Mouse (Mus musculus) intestine, postnatal 0 days (tissue): ENCODE measurements around the gene Lin37. TPM values are rescaled to one million over a fixed set of nuclear protein-coding genes. Genes with fewer than 3 reads are reported as not detected.

Experiments used
- ATAC-seq: fragments of 200-750 bp; cut with Nextera tagmentation; 2 replicates; pipeline ENCODE4 v1.8.0; 2017; ENCODE audit warnings: mild to moderate bottlenecking, moderate TSS enrichment, moderate library complexity
- H3K27ac ChIP-seq: fragments of 300-500 bp; sonication (generic); 2 replicates; pipeline ENCODE4 v1.5.1; 2014; ENCODE audit warnings: mild to moderate bottlenecking, low read depth, low read length, moderate library complexity
- H3K27me3 ChIP-seq: fragments of 300-500 bp; sonication (generic); replicated peaks from 2 replicates; pipeline ENCODE4 v1.6.1; 2014; ENCODE audit warnings: low read length, mixed read lengths; ENCODE audit not compliant: control insufficient read depth, insufficient read depth
- H3K36me3 ChIP-seq: fragments of 300-500 bp; sonication (generic); 2 replicates; pipeline ENCODE4 v1.6.1; 2014; ENCODE audit warnings: mild to moderate bottlenecking, moderate library complexity; ENCODE audit not compliant: control insufficient read depth, insufficient read depth
- H3K4me1 ChIP-seq: fragments of 300-500 bp; sonication (generic); replicated peaks from 2 replicates; pipeline ENCODE4 v1.6.1; 2014; ENCODE audit warnings: antibody characterized with exemption, low read length, mixed read lengths; ENCODE audit not compliant: control insufficient read depth, insufficient read depth
- H3K4me2 ChIP-seq: fragments of 300-500 bp; sonication (generic); replicated peaks from 2 replicates; pipeline ENCODE4 v1.6.1; 2014; ENCODE audit warnings: low read depth, mild to moderate bottlenecking, moderate library complexity
- H3K4me3 ChIP-seq: fragments of 300-500 bp; sonication (generic); 2 replicates; pipeline ENCODE4 v1.5.1; 2014; ENCODE audit warnings: low read depth, low read length
- H3K9ac ChIP-seq: fragments of 300-500 bp; sonication (generic); 2 replicates; pipeline ENCODE4 v1.6.1; 2014; ENCODE audit warnings: mild to moderate bottlenecking, low read depth, low read length
- H3K9me3 ChIP-seq: fragments of 300-500 bp; sonication (generic); 2 replicates; pipeline ENCODE4 v1.6.1; 2016; ENCODE audit warnings: mixed run types; ENCODE audit not compliant: control insufficient read depth
- CTCF ChIP-seq: sonication (generic); IDR thresholded peaks from 2 replicates; pipeline ENCODE4 v1.5.1; 2016; ENCODE audit warnings: low read depth, mild to moderate bottlenecking, control low read depth, antibody characterized with exemption, moderate library complexity
- WGBS: fragments of 180-500 bp; shearing (Covaris S2); extraction: QIAGEN DNeasy Blood & Tissue Kit; methylation state at CpG from one replicate; pipeline ENCODE4 v1.1.7; 2014; 5-methylcytosine and 5-hydroxymethylcytosine counted together
- polyA plus RNA-seq: library from polyadenylated mRNA; unstranded; fragments of >200 nt; fragmentation: Nextera tagmentation; extraction: Ambion mirVana; gene quantifications from 2 replicates; pipeline ENCODE4 v1.2.1, GENCODE M21; 2015

Lin37 gene
- polyA plus RNA-seq, 1 experiment from 2014 or later: 31.4 TPM

- Histone ChIP-seq H3K9me3 (no peaks in the 10 kb centered on the region), H3K4me2 (peak overlapping the region; percentile 86), H3K4me3 (peak overlapping the region; percentile 70), H3K36me3 (peaks cover 24% of the 10 kb centered on the region), H3K4me1 (peaks cover 3% of the 10 kb centered on the region; the same call in 1 of the 2 replicates), H3K9ac (peak overlapping the region; percentile 59), H3K27ac (peak overlapping the region; percentile 89), H3K27me3 (no peaks in the 10 kb centered on the region)
- ATAC-seq: peak; percentile 66
- 3% methylated on average over 10 of the region's 10 CpGs for WGBS
- peak; percentile 67 for TF ChIP-seq CTCF
Observed at GRCm38 (mm10) chr7:30551445-30552101, 8.1 kb downstream of the Lin37 start.

DNA sequence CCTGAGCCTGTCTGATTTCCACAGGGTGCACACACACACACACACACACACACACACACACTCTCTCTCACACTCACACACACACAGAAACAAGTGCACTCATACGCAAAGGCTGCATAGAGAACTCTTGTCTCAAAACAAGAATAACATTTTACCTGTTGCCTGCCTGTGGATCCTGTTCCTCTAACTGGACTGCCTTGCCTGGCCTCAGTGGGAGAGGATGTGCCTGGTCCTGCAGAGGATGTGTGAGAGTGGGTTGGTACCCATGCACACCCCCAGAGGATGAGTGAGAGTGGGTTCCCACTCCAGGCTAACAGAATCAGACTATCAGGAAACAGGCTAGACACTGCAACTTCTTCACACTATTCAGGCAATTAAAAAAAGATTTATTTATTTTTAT lies 9.0 kb downstream of the Lin37 start:
- no peak for ATAC-seq
- Histone ChIP-seq H3K4me2 (no peak overlapping the region), H3K9ac (no peak overlapping the region), H3K27me3 (no peaks in the 10 kb centered on the region), H3K4me1 (peaks cover 3% of the 10 kb centered on the region; the same call in 1 of the 2 replicates), H3K4me3 (no peak overlapping the region), H3K36me3 (peaks cover 14% of the 10 kb centered on the region), H3K27ac (no peak overlapping the region), H3K9me3 (no peaks in the 10 kb centered on the region)
- WGBS: 100% methylated on average over 1 of the region's 1 CpGs
- no peak for TF ChIP-seq CTCF

DNA sequence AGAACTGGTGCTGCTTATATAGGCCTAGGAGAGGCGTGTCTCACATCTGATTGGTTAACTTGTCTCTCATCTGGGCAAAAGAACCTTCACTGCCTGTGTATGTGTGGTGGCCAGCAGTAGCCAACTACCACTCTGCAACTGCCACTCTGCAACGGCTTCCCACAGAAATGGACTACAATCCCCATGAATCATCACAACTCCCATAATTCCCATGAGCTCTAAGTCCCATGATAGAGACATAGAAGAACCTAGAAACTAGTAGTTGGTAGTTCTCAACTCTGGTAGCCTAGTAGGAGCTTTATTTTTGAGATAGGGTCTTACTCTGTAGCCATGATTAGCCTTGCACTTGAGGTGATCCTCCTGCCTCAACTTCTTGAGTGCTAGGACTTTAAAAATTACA lies 9.8 kb downstream of the Lin37 start:
- no peak for ATAC-seq
- TF ChIP-seq CTCF: no peak
- H3K4me2 ChIP-seq: no peak overlapping the region
- H3K36me3 ChIP-seq: peaks cover 8% of the 10 kb centered on the region
- no peaks in the 10 kb centered on the region for H3K9me3 ChIP-seq
- H3K27me3 ChIP-seq: no peaks in the 10 kb centered on the region
- no peak overlapping the region for H3K9ac ChIP-seq
- WGBS: 82% methylated on average over 2 of the region's 2 CpGs
- H3K4me1 ChIP-seq: peaks cover 3% of the 10 kb centered on the region; the same call in 1 of the 2 replicates
- no peak overlapping the region for H3K4me3 ChIP-seq
- H3K27ac ChIP-seq: no peak overlapping the region

DNA sequence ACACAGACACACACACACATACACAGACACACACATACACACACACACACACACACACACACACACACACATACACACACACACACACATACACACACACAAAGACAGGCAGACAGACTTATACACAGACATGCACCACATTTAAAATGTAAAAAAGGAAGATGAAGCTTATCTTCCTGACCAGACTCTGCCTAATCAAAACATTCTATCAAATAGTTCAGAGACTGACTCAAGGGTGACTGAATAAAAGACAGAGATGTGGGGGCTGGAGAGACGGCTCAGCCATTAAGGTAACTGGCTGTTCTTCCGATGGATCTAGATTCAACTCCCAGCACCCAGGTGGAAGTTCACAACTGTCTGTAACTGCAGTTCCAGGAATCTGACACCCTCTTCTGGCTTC lies 15.3 kb downstream of the Lin37 start:
- Histone ChIP-seq H3K27ac (no peak overlapping the region), H3K4me1 (no peaks in the 10 kb centered on the region), H3K27me3 (no peaks in the 10 kb centered on the region), H3K4me2 (no peak overlapping the region), H3K36me3 (peaks cover 19% of the 10 kb centered on the region; the same call in 1 of the 2 replicates), H3K9ac (no peak overlapping the region), H3K4me3 (no peak overlapping the region), H3K9me3 (no peaks in the 10 kb centered on the region)
- 91% methylated on average over 2 of the region's 2 CpGs for WGBS
- TF ChIP-seq CTCF: no peak
- ATAC-seq: no peak

DNA sequence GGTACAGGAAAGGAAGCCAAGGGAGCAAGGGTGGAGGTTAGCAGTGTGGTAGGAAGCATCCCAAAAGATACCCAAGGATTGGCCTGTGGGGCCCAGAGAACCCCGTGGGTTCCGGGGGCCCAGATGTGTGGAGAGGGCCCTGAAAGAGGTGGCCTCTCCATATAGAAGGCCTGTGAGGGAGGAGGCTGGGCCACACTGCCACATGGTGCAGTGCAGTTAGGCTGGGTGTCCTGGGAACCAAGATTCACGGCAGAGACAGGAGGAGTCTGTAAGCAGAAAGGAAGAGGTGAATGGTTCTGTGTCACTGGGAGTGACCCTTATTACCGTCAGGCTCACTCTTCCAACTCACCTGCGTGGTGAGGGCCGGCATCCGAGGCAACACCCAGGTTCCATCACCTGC lies 19.1 kb downstream of the Lin37 start:
- 91% methylated on average over 7 of the region's 7 CpGs for WGBS

DNA sequence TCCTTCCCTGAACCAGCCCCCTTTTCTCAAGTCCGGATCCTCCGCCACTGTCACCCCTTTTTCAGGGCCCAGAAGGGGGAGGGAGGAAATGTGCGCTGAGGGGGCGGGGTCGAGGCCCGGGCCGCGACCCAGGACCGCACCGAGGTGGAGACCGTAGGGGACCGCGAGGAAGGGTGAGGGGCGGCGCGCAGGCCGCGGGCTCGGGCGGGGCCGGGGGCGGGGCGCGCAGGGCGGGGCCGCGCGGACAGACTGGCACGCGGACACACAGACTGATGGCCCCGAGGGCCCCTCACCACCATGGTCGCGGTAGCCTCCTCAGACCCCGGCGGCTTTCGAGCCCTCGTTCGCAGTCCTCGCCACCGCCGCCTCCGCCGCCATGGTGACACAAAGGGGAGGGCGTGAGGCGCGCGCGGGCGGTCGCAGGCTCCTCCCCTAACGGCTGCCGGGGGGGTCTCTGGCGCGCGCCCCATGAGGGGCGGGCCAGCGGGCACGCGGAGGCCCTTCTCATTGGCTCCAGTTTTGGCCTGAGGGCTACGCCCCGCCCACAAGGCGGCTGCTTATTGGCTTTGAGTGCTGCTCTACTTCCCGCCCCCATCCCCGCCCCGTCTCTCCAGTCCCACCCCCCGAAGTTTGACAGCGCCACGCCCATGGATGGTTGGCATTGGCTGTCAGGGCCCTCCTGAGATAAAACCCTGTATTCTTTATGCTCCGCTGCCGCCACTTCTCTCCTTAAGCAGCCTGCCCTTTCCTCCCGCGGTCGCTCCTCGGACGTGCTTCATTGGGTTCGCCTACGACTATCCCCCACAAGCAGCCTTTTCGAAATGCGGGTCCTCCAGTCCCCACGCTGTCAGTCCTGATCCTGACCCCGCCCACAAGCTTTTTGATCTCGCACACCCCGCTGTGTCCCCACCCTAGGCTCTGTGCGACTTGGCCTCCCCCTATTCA lies 24.7 kb downstream of the Lin37 start, which contains the start of gene Arhgap33:
Gene Arhgap33 (minus strand): TSS at position 428 of the 945 bp plus-strand sequence.
- Histone ChIP-seq H3K9ac (peak within 1 kb of the TSS; percentile 37; the same call in 1 of the 2 replicates), H3K27me3 (no peaks in the 10 kb centered on the region), H3K4me2 (peak within 1 kb of the TSS; percentile 97), H3K4me1 (peaks cover 3% of the 10 kb centered on the region; the same call in 1 of the 2 replicates), H3K4me3 (peak within 1 kb of the TSS; percentile 75), H3K9me3 (no peaks in the 10 kb centered on the region), H3K27ac (no peak within 1 kb of the TSS), H3K36me3 (peaks cover 7% of the 10 kb centered on the region; the same call in 1 of the 2 replicates)
- peak; percentile 92 for ATAC-seq
- TF ChIP-seq CTCF: no peak
- WGBS: under 1% methylated on average over 60 of the region's 84 CpGs

More for the DNA sequence above, 19.1 kb downstream of the Lin37 start:
- Histone ChIP-seq H3K36me3 (peaks cover 19% of the 10 kb centered on the region; the same call in 1 of the 2 replicates), H3K27me3 (no peaks in the 10 kb centered on the region), H3K9me3 (no peaks in the 10 kb centered on the region), H3K4me1 (no peaks in the 10 kb centered on the region), H3K27ac (no peak overlapping the region), H3K9ac (no peak overlapping the region), H3K4me2 (no peak overlapping the region), H3K4me3 (no peak overlapping the region)
- TF ChIP-seq CTCF: no peak
- no peak for ATAC-seq
